Comparison of ENCODE assay signal across 27 mouse cellular contexts in genomic region chr19:27902601-27903000, GRCm38 (mm10).
A peak's percentile ranks its signal among the peaks of the same experiment; 100 is the strongest.
DNase-seq lines count a peak whose midpoint lies in the region; ATAC-seq and TF ChIP-seq lines count a peak whose summit lies in the region.
"Had no signal": no experiment of that assay in that cellular context is flagged by ENCODE, and none has a peak within 500 bp of the region (broad histone marks: within the 10 kb centered on the region; RNA-seq: fewer than 3 reads in every experiment).

No protein-coding gene starts in this region.

- intact Hi-C loops in heart, postnatal 10 days (cut with DNase I), result no loop called here

- TF ChIP-seq CTCF in C2C12 (IDR thresholded peaks at IDR 0.05; ENCODE audit: control insufficient read depth, insufficient read depth, insufficient read length), result no peak

- H3K4me1 ChIP-seq in megakaryocyte, embryonic 14.5 days, result peaks cover 27% of the 10 kb centered on the region
- peaks cover 15% of the 10 kb centered on the region; the same call in 1 of the 2 replicates for H3K4me1 ChIP-seq in heart, embryonic 10.5 days
- H3K4me1 ChIP-seq in midbrain, embryonic 14.5 days (ENCODE audit: control insufficient read depth, insufficient read depth, low read length), result peaks cover 8% of the 10 kb centered on the region
- H3K4me1 ChIP-seq: embryonic facial prominence, embryonic 12.5 days; embryonic facial prominence, embryonic 15.5 days had no signal

- H3K27ac ChIP-seq in heart, embryonic 10.5 days, result no peak overlapping the region
- H3K27ac ChIP-seq in midbrain, embryonic 14.5 days (replicated peaks; ENCODE audit: low read depth, low read length), result no peak overlapping the region
- H3K27ac ChIP-seq: embryonic facial prominence, embryonic 12.5 days; embryonic facial prominence, embryonic 15.5 days; heart, embryonic 13.5 days; hindbrain, embryonic 10.5 days; hindbrain, embryonic 14.5 days; hindbrain, postnatal 0 days had no signal

- peak; percentile 11 for DNase-seq in MN1 (ENCODE audit: low spot score)
- no peak for DNase-seq in heart, embryonic 10.5 days (ENCODE audit: low spot score)
- no peak for DNase-seq in heart, postnatal 10 days
- no peak for DNase-seq in midbrain, embryonic 14.5 days
- DNase-seq: adrenal gland, postnatal 10 days; adrenal gland, postnatal 36 days; B cell, adult 2 months; cerebellum, adult 18-20 months; cerebellum, adult 9-10 months; cerebellum, postnatal 14 days; gastrocnemius, postnatal 25 days; heart, adult 18-20 months; kidney, adult 2 months had no signal

- no peaks in the 10 kb centered on the region for H3K9me3 ChIP-seq in megakaryocyte, embryonic 14.5 days
- no peaks in the 10 kb centered on the region for H3K9me3 ChIP-seq in heart, embryonic 10.5 days
- H3K9me3 ChIP-seq in midbrain, embryonic 14.5 days (ENCODE audit: control insufficient read depth, low read length), result no peaks in the 10 kb centered on the region
- H3K9me3 ChIP-seq: embryonic facial prominence, embryonic 12.5 days; embryonic facial prominence, embryonic 15.5 days; G1E; heart, embryonic 13.5 days had no signal

- 82% methylated on average over 9 of the region's 9 CpGs for WGBS in heart, embryonic 10.5 days
- WGBS in midbrain, embryonic 14.5 days, result 74% methylated on average over 9 of the region's 9 CpGs

- peak; percentile 40 for TF ChIP-seq POLR2A in myocyte (IDR thresholded peaks at IDR 0.05; ENCODE audit: insufficient read length, low read depth)

- no peak for ATAC-seq in megakaryocyte, adult 5-6 weeks (ENCODE audit: poor library complexity, severe bottlenecking)
- no peak for ATAC-seq in midbrain, embryonic 14.5 days (ENCODE audit: low FRiP score, low TSS enrichment)
- ATAC-seq: CD4-positive, CD25-positive, alpha-beta regulatory T cell, adult 4 months; forebrain, embryonic 14.5 days; hindbrain, postnatal 0 days; Patski had no signal

- H3K4me2 ChIP-seq in myocyte (ENCODE audit: low read depth), result peak overlapping the region; percentile 84
- no peak overlapping the region for H3K4me2 ChIP-seq in midbrain, embryonic 14.5 days (ENCODE audit: low read length)
- H3K4me2 ChIP-seq: embryonic facial prominence, embryonic 12.5 days; embryonic facial prominence, embryonic 15.5 days; heart, embryonic 13.5 days; hindbrain, embryonic 14.5 days had no signal

- no peaks in the 10 kb centered on the region for H3K27me3 ChIP-seq in megakaryocyte, embryonic 14.5 days (replicated peaks)
- H3K27me3 ChIP-seq in C2C12 (ENCODE audit: control insufficient read depth, insufficient read depth, insufficient read length) (no peaks in the 10 kb centered on the region), myocyte (ENCODE audit: control insufficient read depth, insufficient read depth, insufficient read length) (no peaks in the 10 kb centered on the region)
- H3K27me3 ChIP-seq in heart, embryonic 10.5 days (ENCODE audit: insufficient read depth, poor library complexity, severe bottlenecking), result no peaks in the 10 kb centered on the region
- H3K27me3 ChIP-seq in midbrain, embryonic 14.5 days (ENCODE audit: control insufficient read depth, insufficient read depth, low read length), result no peaks in the 10 kb centered on the region
- H3K27me3 ChIP-seq: embryonic facial prominence, embryonic 12.5 days; embryonic facial prominence, embryonic 15.5 days; heart, embryonic 13.5 days; Patski had no signal

- no peaks in the 10 kb centered on the region for H3K36me3 ChIP-seq in megakaryocyte, embryonic 14.5 days (replicated peaks; ENCODE audit: low read length)
- H3K36me3 ChIP-seq in C2C12 (ENCODE audit: control insufficient read depth, insufficient read depth) (no peaks in the 10 kb centered on the region), myocyte (ENCODE audit: control insufficient read depth, insufficient read depth) (no peaks in the 10 kb centered on the region)
- peaks cover 3% of the 10 kb centered on the region; the same call in 1 of the 2 replicates for H3K36me3 ChIP-seq in heart, embryonic 10.5 days
- H3K36me3 ChIP-seq in midbrain, embryonic 14.5 days (ENCODE audit: control insufficient read depth, insufficient read depth, low read length), result 0 out of 2 replicates have a peak, but pooled peaks cover 4% of the 10 kb centered on the region
- H3K36me3 ChIP-seq: embryonic facial prominence, embryonic 12.5 days; embryonic facial prominence, embryonic 15.5 days had no signal

- H3K79me3 ChIP-seq in C2C12 (ENCODE audit: low read depth), result no peaks in the 10 kb centered on the region

- peak overlapping the region; percentile 28 for H3K4me3 ChIP-seq in megakaryocyte, embryonic 14.5 days (replicated peaks)
- H3K4me3 ChIP-seq in C2C12 (ENCODE audit: insufficient read depth, poor library complexity, severe bottlenecking) (no peak overlapping the region), myocyte (peak overlapping the region; percentile 4)
- no peak overlapping the region for H3K4me3 ChIP-seq in heart, embryonic 10.5 days
- no peak overlapping the region for H3K4me3 ChIP-seq in midbrain, embryonic 14.5 days (replicated peaks; ENCODE audit: low read depth, low read length)
- H3K4me3 ChIP-seq: embryonic facial prominence, embryonic 12.5 days; embryonic facial prominence, embryonic 15.5 days; heart, embryonic 13.5 days; hindbrain, embryonic 10.5 days had no signal

- no peak overlapping the region for H3K9ac ChIP-seq in midbrain, embryonic 14.5 days (replicated peaks; ENCODE audit: low read length)
- H3K9ac ChIP-seq: embryonic facial prominence, embryonic 12.5 days; embryonic facial prominence, embryonic 15.5 days; heart, embryonic 13.5 days; hindbrain, embryonic 14.5 days had no signal

- H3K79me2 ChIP-seq in C2C12 (ENCODE audit: control insufficient read depth, insufficient read depth), result peaks cover 9% of the 10 kb centered on the region
- peaks cover 15% of the 10 kb centered on the region for H3K79me2 ChIP-seq in myocyte (ENCODE audit: control insufficient read depth, insufficient read depth)

- H3ac ChIP-seq in C2C12 (ENCODE audit: control insufficient read depth, insufficient read length, low read depth), result no peak overlapping the region
- H3ac ChIP-seq in myocyte (ENCODE audit: control insufficient read depth, insufficient read length), result no peak overlapping the region

TF ChIP-seq in C2C12, 6 proteins besides CTCF, POLR2A, EP300 and RAD21:
- TF ChIP-seq MYOG (IDR thresholded peaks at IDR 0.05; ENCODE audit: control insufficient read depth, extremely low read depth, insufficient read length) (no peak), FOSL1 (IDR thresholded peaks at IDR 0.05; ENCODE audit: insufficient read depth, low read length, poor library complexity, severe bottlenecking) (peak; percentile 46), MYOD1 (IDR thresholded peaks at IDR 0.05; ENCODE audit: control insufficient read depth, insufficient read length, low read depth) (no peak), CEBPB (IDR thresholded peaks at IDR 0.05; ENCODE audit: low read depth) (no peak), MAX (IDR thresholded peaks at IDR 0.05) (peak; percentile 71), USF1 (IDR thresholded peaks at IDR 0.05; ENCODE audit: low read depth) (peak; percentile 33)

TF ChIP-seq in myocyte, 11 proteins besides CTCF, POLR2A, EP300 and RAD21:
- peak in 2 of 3 experiments; percentile 31 to 42 for TF ChIP-seq MYOD1 (IDR thresholded peaks at IDR 0.05; ENCODE audit: control insufficient read depth in 1 of 3, insufficient read length in 2 of 3, low read depth in 2 of 3)
- TF ChIP-seq POLR2AphosphoS2 (IDR thresholded peaks at IDR 0.05; ENCODE audit: insufficient read length, low read depth), result no peak

Comparison
In these comparisons a context has a peak if more than half of its experiments do, and no peak if none do; other contexts are left out.
1. H3K4me3 ChIP-seq: peak in megakaryocyte, embryonic 14.5 days (single experiment) and myocyte (single experiment); none in C2C12 (single experiment), heart, embryonic 10.5 days (single experiment) and midbrain, embryonic 14.5 days (single experiment).